Mouse (Mus musculus): ENCODE data around the gene Pskh1. TPM values are rescaled to one million over a fixed set of nuclear protein-coding genes. Genes with fewer than 3 reads are reported as not detected.

Gene Pskh1
- polyA plus RNA-seq, 1 experiment: 14.4 TPM

GRCm38 (mm10) chr8:105964506-105965265, 64.4 kb downstream of the Pskh1 start:
- Histone ChIP-seq H3K79me2 (ENCODE audit: control insufficient read depth, insufficient read depth) (peaks cover 62% of the 10 kb centered on the region), H3K4me3 (ENCODE audit: insufficient read depth, poor library complexity, severe bottlenecking) (peak overlapping the region; percentile 76), H3K27me3 (ENCODE audit: control insufficient read depth, insufficient read depth, insufficient read length) (no peaks in the 10 kb centered on the region), H3K36me3 (ENCODE audit: control insufficient read depth, insufficient read depth) (peaks cover 5% of the 10 kb centered on the region), H3ac (ENCODE audit: control insufficient read depth, insufficient read length, low read depth) (peak overlapping the region; percentile 95), H3K79me3 (ENCODE audit: low read depth) (peaks cover 45% of the 10 kb centered on the region)
- TF ChIP-seq FOSL1 (IDR thresholded peaks at IDR 0.05; ENCODE audit: insufficient read depth, low read length, poor library complexity, severe bottlenecking): no peak
- TF ChIP-seq MAX (IDR thresholded peaks at IDR 0.05): no peak
- no peak for TF ChIP-seq CEBPB (IDR thresholded peaks at IDR 0.05; ENCODE audit: low read depth)
- TF ChIP-seq MYOG (IDR thresholded peaks at IDR 0.05; ENCODE audit: control insufficient read depth, extremely low read depth, insufficient read length): no peak
- no peak for TF ChIP-seq CTCF (IDR thresholded peaks at IDR 0.05; ENCODE audit: control insufficient read depth, insufficient read depth, insufficient read length)
- TF ChIP-seq USF1 (IDR thresholded peaks at IDR 0.05; ENCODE audit: low read depth): no peak
- no peak for TF ChIP-seq MYOD1 (IDR thresholded peaks at IDR 0.05; ENCODE audit: control insufficient read depth, insufficient read length, low read depth)

- TF ChIP-seq USF1 (IDR thresholded peaks at IDR 0.05; ENCODE audit: low read depth): no peak
- no peak for TF ChIP-seq MYOD1 (IDR thresholded peaks at IDR 0.05; ENCODE audit: control insufficient read depth, insufficient read length, low read depth)
- Histone ChIP-seq H3K27me3 (ENCODE audit: control insufficient read depth, insufficient read depth, insufficient read length) (no peaks in the 10 kb centered on the region), H3ac (ENCODE audit: control insufficient read depth, insufficient read length, low read depth) (peak overlapping the region; percentile 95), H3K79me2 (ENCODE audit: control insufficient read depth, insufficient read depth) (peaks cover 55% of the 10 kb centered on the region), H3K79me3 (ENCODE audit: low read depth) (peaks cover 44% of the 10 kb centered on the region), H3K36me3 (ENCODE audit: control insufficient read depth, insufficient read depth) (no peaks in the 10 kb centered on the region), H3K4me3 (ENCODE audit: insufficient read depth, poor library complexity, severe bottlenecking) (peak overlapping the region; percentile 76)
Observed at GRCm38 (mm10) chr8:105965266-105965904, 65.1 kb downstream of the Pskh1 start.

DNA sequence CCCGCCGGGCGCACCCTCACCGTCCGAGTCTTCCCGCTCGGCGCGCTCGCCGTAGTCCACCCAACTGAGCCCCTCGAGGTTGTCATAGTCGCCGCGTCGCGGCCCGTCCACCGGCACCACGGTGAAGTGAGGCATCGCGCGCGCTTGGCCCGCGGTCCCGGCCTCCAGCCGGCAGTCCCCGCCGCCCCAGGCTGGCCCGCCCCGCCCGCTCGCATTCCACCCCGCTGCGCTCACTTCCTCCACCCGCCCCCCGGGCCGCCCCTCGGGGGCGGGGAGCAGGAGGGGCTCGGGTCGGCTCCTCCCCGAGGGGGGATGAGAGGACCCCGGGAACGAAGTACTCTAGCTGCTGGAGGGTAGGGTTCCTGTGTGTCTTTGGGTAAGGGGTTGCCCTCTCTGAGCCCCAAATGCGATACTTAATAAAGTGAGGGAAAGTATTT, 65.7 kb downstream of the Pskh1 start, which contains the start of gene Slc12a4:
TSS of gene Slc12a4 (minus strand) at position 193 of the 437 bp plus-strand sequence.
- peaks cover 40% of the 10 kb centered on the region for H3K79me3 ChIP-seq (ENCODE audit: low read depth)
- TF ChIP-seq MYOD1 (IDR thresholded peaks at IDR 0.05; ENCODE audit: control insufficient read depth, insufficient read length, low read depth) (no peak), CTCF (IDR thresholded peaks at IDR 0.05; ENCODE audit: control insufficient read depth, insufficient read depth, insufficient read length) (no peak), MAX (IDR thresholded peaks at IDR 0.05) (no peak), MYOG (IDR thresholded peaks at IDR 0.05; ENCODE audit: control insufficient read depth, extremely low read depth, insufficient read length) (no peak), USF1 (IDR thresholded peaks at IDR 0.05; ENCODE audit: low read depth) (no peak), FOSL1 (IDR thresholded peaks at IDR 0.05; ENCODE audit: insufficient read depth, low read length, poor library complexity, severe bottlenecking) (no peak)
- no peaks in the 10 kb centered on the region for H3K36me3 ChIP-seq (ENCODE audit: control insufficient read depth, insufficient read depth)
- H3K27me3 ChIP-seq (ENCODE audit: control insufficient read depth, insufficient read depth, insufficient read length): no peaks in the 10 kb centered on the region
- peak within 1 kb of the TSS; percentile 95 for H3ac ChIP-seq (ENCODE audit: control insufficient read depth, insufficient read length, low read depth)
- H3K79me2 ChIP-seq (ENCODE audit: control insufficient read depth, insufficient read depth): peaks cover 49% of the 10 kb centered on the region
- H3K4me3 ChIP-seq (ENCODE audit: insufficient read depth, poor library complexity, severe bottlenecking): peak within 1 kb of the TSS; percentile 76

GRCm38 (mm10) chr8:105966692-105967311, 66.6 kb downstream of the Pskh1 start:
- Histone ChIP-seq H3K79me2 (ENCODE audit: control insufficient read depth, insufficient read depth) (peaks cover 40% of the 10 kb centered on the region), H3K4me3 (ENCODE audit: insufficient read depth, poor library complexity, severe bottlenecking) (no peak overlapping the region), H3ac (ENCODE audit: control insufficient read depth, insufficient read length, low read depth) (no peak overlapping the region), H3K36me3 (ENCODE audit: control insufficient read depth, insufficient read depth) (no peaks in the 10 kb centered on the region), H3K79me3 (ENCODE audit: low read depth) (peaks cover 31% of the 10 kb centered on the region), H3K27me3 (ENCODE audit: control insufficient read depth, insufficient read depth, insufficient read length) (no peaks in the 10 kb centered on the region)
- TF ChIP-seq CTCF (IDR thresholded peaks at IDR 0.05; ENCODE audit: control insufficient read depth, insufficient read depth, insufficient read length) (no peak), MYOD1 (IDR thresholded peaks at IDR 0.05; ENCODE audit: control insufficient read depth, insufficient read length, low read depth) (no peak), CEBPB (IDR thresholded peaks at IDR 0.05; ENCODE audit: low read depth) (no peak), FOSL1 (IDR thresholded peaks at IDR 0.05; ENCODE audit: insufficient read depth, low read length, poor library complexity, severe bottlenecking) (no peak), MYOG (IDR thresholded peaks at IDR 0.05; ENCODE audit: control insufficient read depth, extremely low read depth, insufficient read length) (no peak), MAX (IDR thresholded peaks at IDR 0.05) (no peak), USF1 (IDR thresholded peaks at IDR 0.05; ENCODE audit: low read depth) (no peak)

DNA sequence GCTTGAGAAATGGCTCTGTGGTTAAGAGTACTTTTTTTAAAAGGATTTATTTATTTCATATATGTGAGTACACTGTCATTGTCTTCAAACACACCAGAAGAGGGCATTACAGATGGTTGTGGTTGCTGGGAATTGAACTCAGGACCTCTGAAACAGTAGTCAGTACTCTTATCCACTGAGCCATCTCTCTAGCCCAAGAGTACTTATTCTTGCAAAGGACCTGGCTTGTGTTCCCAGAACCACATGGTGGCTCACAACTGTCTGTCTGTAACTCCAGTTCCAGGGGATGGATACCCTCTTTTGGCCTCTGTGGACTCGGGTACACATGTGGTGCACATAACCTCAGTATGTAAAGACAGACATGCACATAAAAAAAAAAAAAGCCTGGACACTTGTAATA, 69.1 kb downstream of the Pskh1 start:
- Histone ChIP-seq H3ac (ENCODE audit: control insufficient read depth, insufficient read length, low read depth) (no peak overlapping the region), H3K36me3 (ENCODE audit: control insufficient read depth, insufficient read depth) (no peaks in the 10 kb centered on the region), H3K27me3 (ENCODE audit: control insufficient read depth, insufficient read depth, insufficient read length) (no peaks in the 10 kb centered on the region), H3K79me2 (ENCODE audit: control insufficient read depth, insufficient read depth) (peaks cover 15% of the 10 kb centered on the region), H3K79me3 (ENCODE audit: low read depth) (peaks cover 7% of the 10 kb centered on the region), H3K4me3 (ENCODE audit: insufficient read depth, poor library complexity, severe bottlenecking) (no peak overlapping the region)
- TF ChIP-seq FOSL1 (IDR thresholded peaks at IDR 0.05; ENCODE audit: insufficient read depth, low read length, poor library complexity, severe bottlenecking) (no peak), MAX (IDR thresholded peaks at IDR 0.05) (no peak), CTCF (IDR thresholded peaks at IDR 0.05; ENCODE audit: control insufficient read depth, insufficient read depth, insufficient read length) (no peak), MYOD1 (IDR thresholded peaks at IDR 0.05; ENCODE audit: control insufficient read depth, insufficient read length, low read depth) (no peak), USF1 (IDR thresholded peaks at IDR 0.05; ENCODE audit: low read depth) (no peak), MYOG (IDR thresholded peaks at IDR 0.05; ENCODE audit: control insufficient read depth, extremely low read depth, insufficient read length) (no peak), CEBPB (IDR thresholded peaks at IDR 0.05; ENCODE audit: low read depth) (no peak)
